Mouse (Mus musculus) stomach, embryonic 16.5 days (tissue): ENCODE measurements around the gene Zeb2. TPM values are rescaled to one million over a fixed set of nuclear protein-coding genes. Genes with fewer than 3 reads are reported as not detected.

Experiments used
- ATAC-seq: fragments of 200-750 bp; cut with Nextera tagmentation; 2 replicates; pipeline ENCODE4 v1.8.0; 2017; ENCODE audit warnings: moderate number of reproducible peaks, moderate TSS enrichment; ENCODE audit not compliant: insufficient read depth, low FRiP score
- H3K27ac ChIP-seq: fragments of 300-500 bp; sonication (generic); 2 replicates; pipeline ENCODE4 v1.5.1; 2014; ENCODE audit warnings: low read length
- H3K27me3 ChIP-seq: fragments of 300-500 bp; sonication (generic); 2 replicates; pipeline ENCODE4 v1.6.1; 2014; ENCODE audit warnings: low read length, control low read depth, mixed read lengths; ENCODE audit not compliant: control insufficient read depth, insufficient read depth
- H3K36me3 ChIP-seq: fragments of 300-500 bp; sonication (generic); 2 replicates; pipeline ENCODE4 v1.6.1; 2014; ENCODE audit warnings: low read length; ENCODE audit not compliant: control insufficient read depth, insufficient read depth
- H3K4me1 ChIP-seq: fragments of 300-500 bp; sonication (generic); 2 replicates; pipeline ENCODE4 v1.6.1; 2014; ENCODE audit warnings: low read length, control low read depth, mixed read lengths; ENCODE audit not compliant: control insufficient read depth, insufficient read depth
- H3K4me2 ChIP-seq: fragments of 300-500 bp; sonication (generic); 2 replicates; pipeline ENCODE4 v1.6.1; 2014; ENCODE audit warnings: low read depth, low read length, mixed read lengths
- H3K4me3 ChIP-seq: fragments of 300-500 bp; sonication (generic); replicated peaks from 2 replicates; pipeline ENCODE4 v1.5.1; 2014; ENCODE audit warnings: mild to moderate bottlenecking, low read length
- H3K9ac ChIP-seq: fragments of 300-500 bp; sonication (generic); 2 replicates; pipeline ENCODE4 v1.6.1; 2014; ENCODE audit warnings: low read length
- H3K9me3 ChIP-seq: fragments of 300-500 bp; sonication (generic); replicated peaks from 2 replicates; pipeline ENCODE4 v1.6.1; 2016; ENCODE audit warnings: low read length, control low read depth; ENCODE audit not compliant: control insufficient read depth
- WGBS: fragments of 180-500 bp; shearing (Covaris S2); extraction: QIAGEN DNeasy Blood & Tissue Kit; methylation state at CpG from one replicate; pipeline ENCODE4 v1.1.7; 2014; 5-methylcytosine and 5-hydroxymethylcytosine counted together
- polyA plus RNA-seq: library from polyadenylated mRNA; unstranded; fragments of >200 nt; fragmentation: Nextera tagmentation; extraction: Ambion mirVana; gene quantifications from 2 replicates; pipeline ENCODE4 v1.2.1, GENCODE M21; 2015

The Zeb2 gene
- polyA plus RNA-seq, 1 experiment from 2014 or later: 50.6 TPM

DNA sequence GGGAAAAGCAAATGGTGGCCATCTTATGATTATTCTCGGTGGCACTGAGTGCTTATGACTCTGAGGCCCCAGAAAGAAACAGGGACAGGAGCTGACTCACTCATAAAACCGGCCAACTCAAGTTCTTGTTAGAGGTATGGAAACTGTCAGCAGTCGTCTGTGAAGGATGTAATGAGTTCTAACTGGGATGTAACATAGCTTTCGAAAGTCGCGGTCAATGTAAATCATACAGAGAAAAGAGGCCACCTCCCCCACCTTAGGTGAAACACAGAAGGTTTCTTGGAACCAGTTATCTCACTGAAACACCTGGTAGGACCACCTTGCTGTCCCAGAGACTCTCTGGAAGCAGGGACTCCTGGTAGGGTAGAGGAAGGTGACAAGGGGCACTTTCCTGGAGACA, 61.3 kb downstream of the Zeb2 start:
- 61% methylated on average over 6 of the region's 6 CpGs for WGBS
- no peak overlapping the region for H3K4me3 ChIP-seq
- no peak overlapping the region for H3K27ac ChIP-seq
- no peaks in the 10 kb centered on the region for H3K27me3 ChIP-seq
- no peaks in the 10 kb centered on the region for H3K9me3 ChIP-seq
- no peak overlapping the region for H3K9ac ChIP-seq
- H3K4me2 ChIP-seq: no peak overlapping the region
- no peak for ATAC-seq
- H3K4me1 ChIP-seq: peaks cover 6% of the 10 kb centered on the region
- no peaks in the 10 kb centered on the region for H3K36me3 ChIP-seq

DNA sequence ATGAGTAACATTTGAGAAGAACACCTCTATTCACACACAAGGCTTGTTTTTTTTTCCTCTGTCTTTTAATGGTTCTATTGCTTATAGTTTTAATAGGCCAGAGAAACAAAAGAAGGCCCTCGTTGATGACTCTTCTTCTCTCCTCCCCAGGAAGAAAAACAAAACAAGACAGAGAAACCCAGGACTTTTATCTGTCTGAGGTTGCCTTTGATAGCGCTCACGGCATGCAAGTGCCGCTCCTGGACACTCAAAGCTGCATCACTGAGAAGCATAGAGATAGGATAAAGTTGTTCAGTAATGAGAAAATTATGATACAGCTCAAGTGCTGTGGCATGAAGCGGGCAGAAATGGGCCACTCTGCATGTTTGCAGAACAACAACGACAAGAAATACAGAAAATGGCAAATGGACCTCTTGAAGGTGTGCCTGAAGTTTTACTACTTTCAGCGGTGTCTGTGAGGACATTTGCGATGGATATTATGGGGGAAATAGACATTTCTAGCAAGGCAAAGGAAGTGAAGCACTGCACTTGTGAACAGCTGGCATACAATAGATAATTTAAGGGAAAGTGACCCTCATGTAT, 62.1 kb downstream of the Zeb2 start:
- no peak for ATAC-seq
- 81% methylated on average over 8 of the region's 8 CpGs for WGBS
- H3K9ac ChIP-seq: no peak overlapping the region
- no peaks in the 10 kb centered on the region for H3K27me3 ChIP-seq
- H3K4me2 ChIP-seq: no peak overlapping the region
- H3K4me1 ChIP-seq: peaks cover 5% of the 10 kb centered on the region; the same call in 1 of the 2 replicates
- H3K9me3 ChIP-seq: no peaks in the 10 kb centered on the region
- H3K27ac ChIP-seq: no peak overlapping the region
- no peak overlapping the region for H3K4me3 ChIP-seq
- no peaks in the 10 kb centered on the region for H3K36me3 ChIP-seq

DNA sequence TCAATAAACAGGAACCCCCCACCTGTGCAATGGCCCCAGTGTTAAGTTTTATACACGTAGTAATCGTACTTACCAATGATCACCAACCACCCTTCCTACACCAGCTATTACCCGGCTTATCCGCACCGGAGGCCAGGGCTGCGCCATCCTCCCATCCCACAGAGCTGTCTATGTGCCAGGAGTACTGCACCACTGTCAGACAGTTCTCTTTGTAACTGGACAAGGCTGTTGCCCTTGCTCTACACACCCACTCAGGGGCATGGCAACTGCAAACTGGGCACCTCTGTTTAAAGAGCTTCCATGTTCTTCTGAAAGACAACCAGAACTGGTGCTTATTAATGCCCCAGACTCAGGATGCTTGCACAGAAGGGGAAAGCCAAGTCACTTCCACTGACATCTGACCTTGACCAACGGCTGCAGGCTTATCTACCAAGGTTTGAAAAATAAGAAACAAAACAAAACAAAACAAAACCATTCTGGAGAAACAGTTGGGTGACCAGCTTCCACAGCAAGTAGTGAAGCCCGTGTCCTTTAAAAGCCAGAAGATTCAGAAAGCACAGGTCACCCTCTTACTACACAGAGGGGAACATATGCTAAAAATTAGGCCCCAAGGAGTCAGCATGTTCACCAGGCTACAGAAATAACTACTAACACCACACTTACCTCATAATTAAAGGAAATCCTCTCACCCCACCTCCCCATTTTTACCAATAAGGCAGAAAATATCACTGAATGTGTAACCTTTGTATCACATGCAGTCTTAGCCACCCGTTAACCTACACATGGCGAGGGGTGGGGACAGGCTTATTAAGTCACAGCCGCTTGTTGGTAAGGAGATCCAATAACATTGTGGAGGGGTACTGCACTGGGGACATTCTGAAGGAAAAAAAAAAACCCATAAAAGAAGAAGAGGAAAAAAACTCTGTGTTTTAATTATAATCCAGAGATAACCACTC, 62.8 kb downstream of the Zeb2 start:
- no peak for ATAC-seq
- no peaks in the 10 kb centered on the region for H3K9me3 ChIP-seq
- H3K4me2 ChIP-seq: no peak overlapping the region
- 84% methylated on average over 11 of the region's 11 CpGs for WGBS
- H3K9ac ChIP-seq: no peak overlapping the region
- no peaks in the 10 kb centered on the region for H3K27me3 ChIP-seq
- peaks cover 6% of the 10 kb centered on the region; the same call in 1 of the 2 replicates for H3K4me1 ChIP-seq
- H3K36me3 ChIP-seq: no peaks in the 10 kb centered on the region
- H3K27ac ChIP-seq: no peak overlapping the region
- no peak overlapping the region for H3K4me3 ChIP-seq

- WGBS: 39% methylated on average over 4 of the region's 4 CpGs
- ATAC-seq: no peak
- no peak overlapping the region for H3K4me2 ChIP-seq
- peaks cover 11% of the 10 kb centered on the region; the same call in 1 of the 2 replicates for H3K4me1 ChIP-seq
- no peaks in the 10 kb centered on the region for H3K9me3 ChIP-seq
- H3K4me3 ChIP-seq: no peak overlapping the region
- no peak overlapping the region for H3K9ac ChIP-seq
- no peaks in the 10 kb centered on the region for H3K27me3 ChIP-seq
- H3K27ac ChIP-seq: no peak overlapping the region
- H3K36me3 ChIP-seq: no peaks in the 10 kb centered on the region
These were observed 64.6 kb downstream of the Zeb2 start for GRCm38 (mm10) chr2:45052587-45052986.

DNA sequence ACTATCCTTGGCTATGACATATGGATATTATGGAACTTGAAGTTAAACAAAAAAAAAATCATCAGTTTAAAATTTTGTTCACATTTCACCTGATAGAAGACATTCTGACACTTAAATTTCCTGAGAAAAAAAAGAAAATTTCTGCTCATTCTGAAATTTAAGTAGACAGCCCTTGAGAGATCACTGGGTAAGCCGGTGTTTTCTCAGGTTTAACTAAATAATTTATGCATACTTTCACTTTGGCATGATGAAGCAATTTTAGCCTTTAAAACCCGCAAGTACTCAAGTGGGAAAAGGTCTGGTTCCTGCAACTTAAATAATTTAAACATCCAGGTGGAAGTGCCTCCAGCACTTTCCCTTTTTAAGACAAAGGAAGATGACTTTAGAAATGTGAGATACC, 65.9 kb downstream of the Zeb2 start:
- Histone ChIP-seq H3K9ac (no peak overlapping the region), H3K4me3 (no peak overlapping the region), H3K36me3 (no peaks in the 10 kb centered on the region), H3K27ac (no peak overlapping the region), H3K4me1 (peaks cover 14% of the 10 kb centered on the region), H3K27me3 (no peaks in the 10 kb centered on the region), H3K9me3 (no peaks in the 10 kb centered on the region), H3K4me2 (no peak overlapping the region)
- no peak for ATAC-seq
- 56% methylated on average over 2 of the region's 2 CpGs for WGBS

DNA sequence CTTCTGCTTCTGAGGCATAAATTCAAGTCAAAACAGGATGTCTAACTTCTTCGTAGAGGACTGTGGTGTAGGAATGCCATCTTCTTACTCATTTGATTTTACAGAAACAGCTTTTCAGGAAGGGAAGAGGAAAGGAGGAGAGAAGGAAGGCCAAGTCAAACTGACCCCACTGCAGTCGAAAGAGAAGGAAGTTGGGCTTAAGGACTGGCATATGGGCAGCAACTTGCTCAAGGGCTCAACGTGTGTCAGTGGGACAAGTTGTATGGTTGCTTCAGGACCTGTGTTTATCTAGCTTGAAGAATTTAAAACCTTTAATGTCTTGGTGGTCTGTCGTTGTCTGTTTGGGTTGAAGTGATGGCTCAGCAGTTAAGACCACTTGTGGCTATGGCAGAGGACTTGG, 67.3 kb downstream of the Zeb2 start:
- no peaks in the 10 kb centered on the region for H3K36me3 ChIP-seq
- 63% methylated on average over 4 of the region's 4 CpGs for WGBS
- no peak overlapping the region for H3K4me2 ChIP-seq
- H3K27me3 ChIP-seq: no peaks in the 10 kb centered on the region
- H3K4me3 ChIP-seq: no peak overlapping the region
- ATAC-seq: no peak
- H3K9me3 ChIP-seq: no peaks in the 10 kb centered on the region
- H3K27ac ChIP-seq: no peak overlapping the region; the same call in 1 of the 2 replicates
- H3K4me1 ChIP-seq: peaks cover 21% of the 10 kb centered on the region
- H3K9ac ChIP-seq: no peak overlapping the region

DNA sequence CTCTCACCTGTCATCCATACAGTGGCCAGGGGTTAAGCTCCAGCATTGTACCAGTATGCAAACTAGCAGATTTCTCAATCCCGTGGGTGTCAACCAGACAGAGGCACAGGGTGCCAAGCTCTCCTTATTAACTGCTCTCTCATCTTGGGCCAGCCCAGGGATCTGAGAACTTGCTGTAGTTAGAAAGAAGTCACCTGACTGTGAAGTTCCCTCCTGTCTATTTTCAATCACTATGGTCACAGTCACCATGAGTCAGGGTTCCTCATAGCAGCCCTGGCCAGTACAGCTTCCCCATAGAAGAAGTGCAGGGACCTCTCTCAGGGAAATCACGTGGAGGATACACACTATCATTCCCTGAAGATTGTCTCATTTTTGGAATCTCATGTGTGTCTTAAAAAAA, 67.9 kb downstream of the Zeb2 start:
- ATAC-seq: no peak
- no peaks in the 10 kb centered on the region for H3K27me3 ChIP-seq

DNA sequence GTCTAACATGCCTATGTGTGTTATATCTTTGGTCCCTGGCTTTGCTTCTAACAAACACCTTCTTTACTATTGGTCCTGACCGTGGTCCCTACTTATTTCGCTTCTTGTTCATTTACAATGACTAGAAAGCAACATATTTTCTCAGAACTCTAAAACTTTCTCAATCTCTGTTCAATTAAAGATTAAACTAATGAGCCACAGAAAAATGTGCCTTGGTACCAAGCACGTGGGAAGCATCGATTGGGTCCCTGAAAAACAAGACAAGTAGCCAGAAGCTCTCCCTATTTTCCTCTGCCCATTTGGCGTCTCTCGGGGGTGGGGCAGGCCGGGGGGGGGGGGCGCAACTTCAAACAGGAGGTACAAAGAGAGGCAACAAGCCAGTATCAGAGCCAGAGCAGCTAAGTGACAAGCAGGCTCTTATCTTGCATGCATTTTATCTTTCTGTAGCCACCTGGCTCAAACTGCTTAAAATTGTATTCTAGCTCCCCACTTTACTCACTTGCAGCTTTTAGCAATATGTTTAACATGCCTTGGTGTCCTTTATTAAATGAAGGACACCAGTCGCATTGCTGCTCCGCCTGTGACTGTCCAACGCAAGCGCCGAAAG, 76.4 kb downstream of the Zeb2 start:
- H3K27me3 ChIP-seq: no peaks in the 10 kb centered on the region
- H3K9me3 ChIP-seq: no peaks in the 10 kb centered on the region
- peaks cover 10% of the 10 kb centered on the region for H3K4me1 ChIP-seq
- H3K4me3 ChIP-seq: no peak overlapping the region
- H3K36me3 ChIP-seq: no peaks in the 10 kb centered on the region
- ATAC-seq: no peak
- H3K4me2 ChIP-seq: no peak overlapping the region
- WGBS: 65% methylated on average over 13 of the region's 13 CpGs
- no peak overlapping the region for H3K27ac ChIP-seq
- H3K9ac ChIP-seq: no peak overlapping the region

More for the DNA sequence above, 67.9 kb downstream of the Zeb2 start:
- Histone ChIP-seq H3K9ac (no peak overlapping the region), H3K4me1 (peaks cover 27% of the 10 kb centered on the region), H3K9me3 (no peaks in the 10 kb centered on the region), H3K27ac (no peak overlapping the region), H3K36me3 (no peaks in the 10 kb centered on the region), H3K4me3 (no peak overlapping the region), H3K4me2 (no peak overlapping the region)
- 54% methylated on average over 2 of the region's 2 CpGs for WGBS

- Histone ChIP-seq H3K27me3 (no peaks in the 10 kb centered on the region), H3K36me3 (no peaks in the 10 kb centered on the region), H3K27ac (no peak overlapping the region), H3K4me3 (no peak overlapping the region), H3K9ac (no peak overlapping the region), H3K4me1 (peaks cover 8% of the 10 kb centered on the region; the same call in 1 of the 2 replicates), H3K9me3 (no peaks in the 10 kb centered on the region), H3K4me2 (no peak overlapping the region)
- no peak for ATAC-seq
These were observed 77.7 kb downstream of the Zeb2 start for GRCm38 (mm10) chr2:45039503-45039902.
